Mouse (Mus musculus) ES-CJ7 (cell line): ENCODE results near the gene Cd47.

Experiments used
- DNase-seq: peaks from one replicate; pipeline ENCODE4 v3.0.0; 2011; ENCODE audit warnings: low read depth, low spot score

The Cd47 gene

GRCm38 (mm10) chr16:49950340-49950739 is 150.0 kb downstream of the Cd47 start:
- DNase-seq = no peak

DNA sequence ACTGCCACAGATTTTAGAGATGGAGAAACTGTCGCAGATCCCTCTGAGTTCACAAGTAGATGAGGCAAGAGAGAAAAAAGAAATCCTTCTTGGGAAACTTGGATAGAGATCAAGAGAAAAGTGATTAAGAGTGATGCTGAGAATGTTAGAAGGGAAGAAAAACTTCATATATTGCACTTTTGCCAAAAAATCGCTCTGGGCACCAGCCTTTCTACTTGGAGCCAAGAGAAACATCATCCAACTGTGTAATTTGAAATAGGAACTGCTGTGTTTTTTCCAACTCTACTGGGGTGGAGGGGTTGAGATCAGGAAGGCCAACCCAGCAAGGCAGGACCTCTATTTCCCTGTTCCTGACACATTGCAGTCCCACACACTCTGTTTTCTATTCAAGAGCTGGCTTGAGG is 151.0 kb downstream of the Cd47 start:
- no peak for DNase-seq

GRCm38 (mm10) chr16:49951925-49952523 is 151.7 kb downstream of the Cd47 start:
- no peak for DNase-seq

- DNase-seq = no peak
Observed at GRCm38 (mm10) chr16:49953817-49954216, 153.5 kb downstream of the Cd47 start.

DNA sequence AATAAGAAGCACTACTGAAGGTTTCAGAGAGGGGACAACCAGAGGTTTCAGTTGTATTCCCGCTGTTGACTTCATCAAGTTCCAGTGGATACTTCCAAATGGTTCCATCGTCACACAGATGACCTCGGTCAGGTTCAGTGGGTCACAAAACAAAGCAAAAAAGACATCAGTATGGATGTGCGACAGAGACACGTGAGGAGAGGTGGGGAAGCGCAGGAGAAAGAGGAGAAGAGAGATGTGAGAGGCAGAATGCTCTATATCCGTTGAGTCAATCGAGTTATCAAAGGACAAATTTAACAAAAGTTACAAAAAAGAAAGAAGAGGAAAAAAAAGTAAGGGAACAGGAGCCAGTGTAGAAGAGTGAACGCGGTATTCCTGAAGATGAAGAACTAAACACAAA is 154.6 kb downstream of the Cd47 start:
- DNase-seq = no peak

DNA sequence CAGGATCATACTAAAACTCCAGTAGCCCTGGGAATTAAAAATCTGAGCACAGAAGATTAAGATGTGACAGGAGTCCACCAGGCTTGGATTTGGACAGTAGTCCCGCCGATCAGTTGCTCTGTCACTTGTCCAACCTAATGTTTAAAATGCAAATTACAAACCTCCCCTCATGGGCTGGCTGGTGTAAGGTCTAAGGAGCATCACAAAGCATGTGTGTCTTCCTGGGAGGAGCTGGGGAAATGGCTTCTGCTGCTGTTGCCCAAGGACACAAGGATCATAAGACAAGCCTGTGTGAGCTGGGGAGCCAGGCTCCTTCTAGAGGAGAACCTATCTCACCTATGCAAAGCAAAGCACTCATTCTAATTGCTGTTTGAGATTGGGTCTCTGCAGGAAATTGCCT is 155.0 kb downstream of the Cd47 start:
- DNase-seq = peak; percentile 14

GRCm38 (mm10) chr16:49955952-49956351 is 155.6 kb downstream of the Cd47 start:
- DNase-seq = peak; percentile 5

GRCm38 (mm10) chr16:49956531-49957302 is 156.4 kb downstream of the Cd47 start:
- no peak for DNase-seq

GRCm38 (mm10) chr16:49958900-49959436 is 158.6 kb downstream of the Cd47 start:
- DNase-seq = no peak

- DNase-seq = no peak
Observed at GRCm38 (mm10) chr16:49962305-49962704, 162.0 kb downstream of the Cd47 start.

GRCm38 (mm10) chr16:49964321-49964986 is 164.1 kb downstream of the Cd47 start:
- no peak for DNase-seq
